Mouse (Mus musculus): ENCODE measurements at regions not wholly inside any gene's neighbourhood (a gene's known extent, or its start where the extent isn't known, plus 50 kb on each side); places are given as distances from the start of the nearest gene placed in this dataset.

- ATAC-seq (replicated peaks; ENCODE audit: poor library complexity) = no peak
Measured at GRCm38 (mm10) chr12:58473511-58473910, 204.4 kb upstream of the Clec14a start.

- ATAC-seq (replicated peaks; ENCODE audit: poor library complexity) = no peak
Measured at GRCm38 (mm10) chr12:58460465-58460864, 191.4 kb upstream of the Clec14a start.

GRCm38 (mm10) chr12:58454828-58455227, 185.7 kb upstream of the Clec14a start:
- ATAC-seq (replicated peaks; ENCODE audit: poor library complexity) = no peak

DNA sequence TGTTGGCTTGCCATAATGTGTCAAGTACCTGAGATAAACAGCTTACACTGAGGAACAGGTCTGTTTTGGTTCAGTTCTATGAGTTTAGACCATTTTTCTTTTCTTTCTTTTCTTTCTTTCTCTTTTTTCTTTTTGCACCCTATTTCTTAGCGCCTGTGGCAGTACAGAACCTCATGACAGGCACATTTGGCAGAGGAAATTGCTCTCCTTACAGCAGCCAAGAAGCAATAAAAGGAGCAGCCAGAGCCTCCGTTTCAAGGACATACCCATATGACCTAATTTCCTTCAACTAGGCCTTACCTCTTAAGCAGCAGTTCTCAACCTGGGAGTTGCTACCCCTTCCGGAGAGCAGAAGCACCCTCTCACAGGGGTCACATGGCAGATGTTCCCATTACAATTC, 173.9 kb upstream of the Clec14a start:
- no peak for ATAC-seq (replicated peaks; ENCODE audit: poor library complexity)

- ATAC-seq (replicated peaks; ENCODE audit: poor library complexity) = no peak
Measured at GRCm38 (mm10) chr12:58441962-58442361, 172.9 kb upstream of the Clec14a start.

GRCm38 (mm10) chr12:58440666-58441065, 171.6 kb upstream of the Clec14a start:
- ATAC-seq (replicated peaks; ENCODE audit: poor library complexity) = no peak

DNA sequence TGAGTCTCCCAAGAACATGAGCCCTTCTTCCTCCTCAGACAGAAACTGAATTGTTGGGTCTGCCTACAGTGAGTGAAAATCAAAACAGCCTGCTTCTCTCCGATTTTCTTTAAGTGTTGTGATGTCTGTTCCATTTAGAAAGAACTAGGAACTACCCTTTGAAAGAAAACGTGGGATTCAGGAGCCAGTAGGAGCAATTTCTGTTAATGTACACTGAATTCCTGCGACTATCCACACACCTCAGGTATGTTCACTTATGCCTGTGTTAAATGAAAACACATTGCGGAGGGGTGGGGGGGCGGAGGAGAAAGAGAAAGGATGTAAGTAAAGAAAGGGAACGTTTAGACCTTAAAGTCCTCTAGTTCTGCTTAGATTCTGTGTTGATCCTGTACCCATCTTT, 167.9 kb upstream of the Clec14a start:
- ATAC-seq (replicated peaks; ENCODE audit: poor library complexity) = no peak

GRCm38 (mm10) chr12:58434504-58434903, 165.4 kb upstream of the Clec14a start:
- no peak for ATAC-seq (replicated peaks; ENCODE audit: poor library complexity)

DNA sequence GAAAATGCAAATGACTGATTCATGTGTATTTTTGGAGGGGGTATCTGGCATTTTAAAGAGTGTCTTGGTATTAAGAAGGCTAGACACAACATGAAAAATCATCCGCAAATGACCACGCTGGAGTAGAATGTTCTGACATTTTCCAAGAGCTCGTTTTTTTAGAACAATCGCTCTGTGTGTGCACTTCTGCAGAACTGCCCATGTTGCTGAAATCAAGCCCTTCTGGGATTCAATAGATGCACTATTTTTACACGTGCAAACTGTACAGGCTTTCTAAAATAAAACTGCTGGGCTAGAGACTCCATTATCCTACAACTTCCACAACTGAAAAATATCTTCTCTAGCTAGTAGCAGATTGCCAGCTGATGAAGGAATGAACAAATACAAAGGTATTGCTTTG, 160.8 kb upstream of the Clec14a start:
- ATAC-seq (replicated peaks; ENCODE audit: poor library complexity) = no peak

- no peak for ATAC-seq (replicated peaks; ENCODE audit: poor library complexity)
Measured at GRCm38 (mm10) chr12:58426758-58427157, 157.7 kb upstream of the Clec14a start.

- ATAC-seq (replicated peaks; ENCODE audit: poor library complexity) = no peak
Measured at GRCm38 (mm10) chr12:58425961-58426360, 156.9 kb upstream of the Clec14a start.

DNA sequence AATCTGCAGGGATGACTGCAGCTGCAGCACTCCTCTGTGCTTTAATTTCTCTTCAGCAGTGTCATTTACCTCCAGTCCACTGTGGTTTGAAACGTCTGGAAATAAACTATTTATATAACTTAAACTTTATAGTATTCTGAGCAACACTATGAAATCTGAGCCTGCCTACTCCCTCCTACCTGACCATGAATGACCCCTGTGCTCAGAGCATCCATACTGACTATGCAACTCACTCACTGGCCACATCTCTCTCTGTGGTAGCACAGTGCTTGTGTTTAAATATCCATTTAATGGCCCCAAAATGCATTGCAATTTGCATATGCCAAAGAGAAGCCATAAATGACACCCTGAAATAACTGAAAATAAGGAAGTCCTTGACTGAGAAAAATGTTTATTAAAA, 154.5 kb upstream of the Clec14a start:
- ATAC-seq (replicated peaks; ENCODE audit: poor library complexity) = no peak

DNA sequence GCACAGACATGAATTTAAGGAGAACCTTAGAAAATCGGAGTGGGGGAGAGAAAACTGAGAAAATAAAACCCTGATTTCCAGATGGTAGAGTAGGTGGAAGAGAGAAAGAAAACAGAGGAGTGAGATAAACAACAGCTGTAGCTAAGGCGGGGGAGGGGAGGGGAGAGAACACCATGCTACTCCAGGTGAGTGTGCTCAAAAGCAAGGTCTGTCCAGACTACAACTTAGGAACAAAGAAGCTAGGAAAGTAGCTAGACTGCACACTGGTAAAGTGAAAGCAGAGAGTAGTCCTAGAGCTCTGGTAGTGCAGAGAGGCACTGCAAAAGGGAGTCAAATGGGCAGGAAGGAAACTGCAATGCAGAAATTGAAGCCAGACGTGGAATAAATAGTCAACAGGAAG, 132.8 kb upstream of the Clec14a start:
- no peak for ATAC-seq (replicated peaks; ENCODE audit: poor library complexity)

DNA sequence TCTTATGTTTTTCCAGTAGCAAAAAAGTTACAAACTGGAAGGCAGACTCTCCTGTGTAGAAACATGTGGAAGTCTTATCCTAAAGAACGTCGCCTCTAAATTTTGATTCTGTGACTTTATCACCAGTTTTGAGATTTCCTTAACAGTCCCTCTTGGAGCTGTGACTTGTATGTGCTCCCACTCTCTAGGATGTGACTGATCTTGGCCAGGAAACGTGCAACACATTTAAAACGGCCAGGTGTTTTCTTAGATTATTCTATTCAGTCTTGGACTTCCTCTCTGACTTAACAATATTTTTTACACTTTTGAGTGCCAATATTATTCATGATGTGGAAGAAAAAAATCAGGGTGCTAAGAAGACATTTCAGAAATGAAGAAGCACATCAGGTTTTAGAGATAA, 91.2 kb upstream of the Clec14a start:
- ATAC-seq (replicated peaks; ENCODE audit: poor library complexity) = no peak

GRCm38 (mm10) chr12:58334163-58334562, 65.1 kb upstream of the Clec14a start:
- ATAC-seq (replicated peaks; ENCODE audit: poor library complexity) = peak; percentile 92

GRCm38 (mm10) chr12:58329913-58330312, 60.8 kb upstream of the Clec14a start:
- no peak for ATAC-seq (replicated peaks; ENCODE audit: poor library complexity)

DNA sequence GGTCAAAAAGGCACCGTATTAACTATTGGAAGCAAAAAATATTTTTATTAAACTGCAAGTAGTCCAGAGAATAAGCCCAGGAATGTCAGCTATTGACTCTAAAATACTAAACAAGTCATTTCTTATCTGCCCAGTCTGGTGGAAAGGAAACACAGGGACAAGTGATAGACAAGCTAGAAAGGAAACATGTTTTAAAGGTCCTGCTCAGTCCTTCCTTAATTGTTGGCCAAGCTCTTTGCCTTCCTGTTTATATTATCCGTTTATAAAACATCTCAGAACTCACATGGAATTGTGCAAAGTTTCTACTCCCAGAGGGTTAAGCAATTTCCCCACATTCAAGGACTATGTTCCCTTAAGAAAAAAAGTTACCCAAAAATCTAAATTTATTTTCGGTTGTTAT, 54.9 kb upstream of the Clec14a start:
- no peak for ATAC-seq (replicated peaks; ENCODE audit: poor library complexity)
